Mouse (Mus musculus): Measurements from ENCODE around the gene Slc9a3r2.
"Not testable (repeated sequence)": the region's sequence is repeated elsewhere in the genome, so short reads cannot be mapped to it uniquely, and the experiment has no call there.

The Slc9a3r2 gene

DNA sequence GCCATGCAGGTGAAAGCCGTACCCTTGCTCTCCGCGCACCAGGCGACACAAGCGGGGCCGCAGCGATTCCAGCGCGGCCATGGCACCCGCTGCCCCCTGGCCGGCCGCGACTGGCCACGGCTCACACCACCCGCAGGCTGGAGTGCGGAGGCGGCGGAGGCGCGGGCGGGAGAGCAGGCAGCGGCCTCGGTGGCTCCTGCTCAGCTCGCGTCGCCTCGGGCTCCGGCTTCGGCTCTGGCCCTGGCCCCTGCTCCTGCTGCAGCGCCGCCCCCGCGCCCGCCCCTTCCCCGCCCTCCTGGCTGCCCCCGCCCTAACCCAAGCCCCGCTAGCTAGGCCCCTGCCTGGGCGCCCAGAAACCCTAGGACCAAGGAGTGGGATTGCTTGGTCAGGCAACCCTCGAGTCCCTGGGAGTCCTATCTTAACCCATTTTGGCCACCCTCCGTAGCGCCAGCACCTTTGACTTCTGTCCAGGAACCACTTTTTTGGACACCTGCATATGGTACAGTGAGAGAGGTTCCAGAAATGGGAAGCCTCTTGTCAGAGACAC is at the start of gene Slc9a3r2:
Gene Slc9a3r2 (minus strand): TSS at position 258 of the 547 bp plus-strand sequence.
- DNase-seq: peak; percentile 80 to 88

- DNase-seq: no peak
These were observed 49.3 kb upstream of the Slc9a3r2 start for GRCm38 (mm10) chr17:24699473-24699872.

DNA sequence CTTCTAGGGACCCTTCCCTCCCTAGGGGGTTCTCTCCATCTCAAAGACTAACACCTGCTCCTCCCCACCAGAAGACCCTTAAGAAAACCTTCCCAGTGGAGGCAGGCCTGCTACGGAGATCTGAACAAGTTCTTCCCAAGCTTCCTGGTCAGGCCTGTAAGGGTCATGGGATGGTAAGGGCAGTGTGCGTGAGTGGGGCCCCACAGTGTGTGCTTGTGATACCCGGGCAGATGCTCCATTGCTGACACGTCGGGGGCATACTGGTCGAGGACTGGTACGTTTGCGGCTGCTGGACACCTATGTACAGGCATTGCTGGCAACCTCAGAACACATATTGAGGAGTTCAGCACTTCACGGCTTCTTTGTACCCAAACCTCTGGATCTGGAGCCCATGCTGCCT is 48.6 kb upstream of the Slc9a3r2 start:
- no peak for DNase-seq

GRCm38 (mm10) chr17:24697985-24698384 is 47.9 kb upstream of the Slc9a3r2 start:
- DNase-seq: peak in 1 of 2 experiments; percentile 64

DNA sequence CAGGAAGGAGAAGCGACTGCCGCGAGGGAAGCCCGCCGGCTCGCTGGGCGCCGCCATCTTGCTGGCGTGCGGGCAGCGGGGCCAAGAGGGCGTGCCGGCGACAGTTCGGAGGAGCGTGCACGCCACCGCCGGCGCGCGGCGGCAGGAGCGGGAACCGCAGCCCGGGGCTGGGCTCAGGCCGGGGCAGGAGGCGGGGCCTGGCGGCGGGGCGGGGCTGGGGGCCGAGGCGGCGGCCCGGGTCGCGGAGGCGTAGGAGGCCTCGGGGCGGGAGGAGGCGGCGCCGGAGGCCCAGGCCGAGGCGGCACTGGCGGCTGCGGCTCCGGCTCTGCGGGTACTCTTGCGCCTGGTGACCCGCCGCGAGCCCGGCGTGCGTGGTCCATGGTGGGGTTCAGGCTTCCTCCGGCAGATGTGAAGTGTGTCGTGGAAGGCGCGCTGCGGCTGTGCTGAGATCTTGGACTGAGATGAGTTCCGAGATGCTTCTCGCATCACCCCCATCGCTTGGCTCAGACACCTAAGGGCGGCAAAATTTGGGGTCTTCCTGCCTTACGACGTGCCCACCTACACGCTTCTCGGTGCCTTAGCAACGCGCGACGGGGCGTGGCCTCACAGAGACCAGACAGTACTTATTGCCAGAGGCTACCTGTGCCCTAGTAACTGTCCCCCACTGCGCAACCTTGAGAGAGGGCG is 46.0 kb upstream of the Slc9a3r2 start, which contains the start of the genes Gfer and Noxo1:
Gene Gfer (minus strand): TSS at position 146 of the 687 bp plus-strand sequence.
Gene Noxo1 (plus strand): TSS at position 224 of the 687 bp plus-strand sequence.
- peak; percentile 91 to 94 for DNase-seq

GRCm38 (mm10) chr17:24695326-24696010 is 45.3 kb upstream of the Slc9a3r2 start:
- DNase-seq: peak in 1 of 2 experiments; percentile 25

- no peak for DNase-seq
These were observed 42.3 kb upstream of the Slc9a3r2 start for GRCm38 (mm10) chr17:24692385-24692784.

- DNase-seq: peak in 1 of 2 experiments; percentile 34
These were observed 39.3 kb upstream of the Slc9a3r2 start, which contains the start of gene Syngr3 for GRCm38 (mm10) chr17:24689251-24690081. Gene Syngr3, minus strand, starts transcription at chr17:24689955.

GRCm38 (mm10) chr17:24687599-24687998 is 37.5 kb upstream of the Slc9a3r2 start:
- DNase-seq: no peak

- peak; percentile 73 to 79 for DNase-seq
These were observed 37.0 kb upstream of the Slc9a3r2 start for GRCm38 (mm10) chr17:24687146-24687595.

GRCm38 (mm10) chr17:24686514-24686913 is 36.4 kb upstream of the Slc9a3r2 start:
- peak; percentile 62 to 75 for DNase-seq

GRCm38 (mm10) chr17:24677500-24678080 is 27.5 kb upstream of the Slc9a3r2 start:
- DNase-seq: no peak

GRCm38 (mm10) chr17:24676877-24677276 is 26.8 kb upstream of the Slc9a3r2 start:
- no peak for DNase-seq

GRCm38 (mm10) chr17:24676187-24676586 is 26.1 kb upstream of the Slc9a3r2 start:
- DNase-seq: peak; percentile 82 to 86

DNA sequence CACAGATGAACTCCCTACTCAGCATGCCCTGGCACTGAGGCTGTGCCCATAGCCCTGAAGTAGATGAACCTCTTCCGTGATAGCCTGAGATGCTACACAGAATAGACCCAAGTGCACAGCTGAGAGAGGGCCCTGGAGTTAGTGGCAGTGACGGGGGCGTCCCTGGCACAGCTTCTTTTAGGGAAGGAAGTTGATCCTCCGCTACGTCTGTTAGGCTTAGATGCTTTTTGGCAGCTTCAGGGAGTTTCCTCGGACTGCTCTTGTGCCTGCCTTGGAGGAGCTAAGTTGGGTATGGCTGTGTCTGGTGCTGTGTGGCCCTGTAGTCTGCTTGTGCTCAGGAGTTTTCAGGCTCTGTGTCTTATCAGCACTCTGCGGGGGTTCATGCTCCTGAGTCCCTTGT is 24.1 kb upstream of the Slc9a3r2 start:
- DNase-seq: no peak

- DNase-seq: peak; percentile 55 to 72
These were observed 22.0 kb upstream of the Slc9a3r2 start for GRCm38 (mm10) chr17:24672141-24672540.

- DNase-seq: no peak
These were observed 21.2 kb upstream of the Slc9a3r2 start for GRCm38 (mm10) chr17:24671346-24671745.

DNA sequence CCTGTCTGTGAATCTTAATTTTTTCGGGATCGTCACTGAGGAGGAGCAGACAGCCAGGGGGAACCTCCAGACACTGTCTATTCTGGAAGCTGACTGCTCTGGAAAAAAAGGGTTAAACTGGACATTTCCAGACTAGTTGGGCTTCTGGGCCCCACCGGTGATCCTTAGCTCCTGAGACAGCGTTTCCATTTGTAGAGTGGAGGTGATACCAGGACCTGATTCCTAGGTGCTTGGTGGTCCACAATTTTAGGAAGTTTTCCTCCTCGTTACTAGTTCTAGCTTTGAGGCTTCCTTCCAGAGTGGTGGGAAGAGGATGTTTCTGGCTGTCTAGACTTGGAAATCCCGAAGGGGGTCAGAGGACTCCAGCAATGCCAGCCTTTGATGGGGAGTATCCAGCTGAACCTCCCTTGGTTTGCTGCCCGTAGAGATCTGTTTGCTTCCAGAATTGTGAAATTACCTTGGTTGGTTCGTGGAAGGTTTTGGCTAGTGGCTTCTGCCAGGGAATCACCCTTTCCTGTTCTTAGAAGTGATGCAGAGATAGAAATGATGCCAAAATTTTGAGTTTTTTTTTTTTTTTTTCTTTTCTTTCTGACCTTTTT is 20.2 kb upstream of the Slc9a3r2 start:
- DNase-seq: no peak

DNA sequence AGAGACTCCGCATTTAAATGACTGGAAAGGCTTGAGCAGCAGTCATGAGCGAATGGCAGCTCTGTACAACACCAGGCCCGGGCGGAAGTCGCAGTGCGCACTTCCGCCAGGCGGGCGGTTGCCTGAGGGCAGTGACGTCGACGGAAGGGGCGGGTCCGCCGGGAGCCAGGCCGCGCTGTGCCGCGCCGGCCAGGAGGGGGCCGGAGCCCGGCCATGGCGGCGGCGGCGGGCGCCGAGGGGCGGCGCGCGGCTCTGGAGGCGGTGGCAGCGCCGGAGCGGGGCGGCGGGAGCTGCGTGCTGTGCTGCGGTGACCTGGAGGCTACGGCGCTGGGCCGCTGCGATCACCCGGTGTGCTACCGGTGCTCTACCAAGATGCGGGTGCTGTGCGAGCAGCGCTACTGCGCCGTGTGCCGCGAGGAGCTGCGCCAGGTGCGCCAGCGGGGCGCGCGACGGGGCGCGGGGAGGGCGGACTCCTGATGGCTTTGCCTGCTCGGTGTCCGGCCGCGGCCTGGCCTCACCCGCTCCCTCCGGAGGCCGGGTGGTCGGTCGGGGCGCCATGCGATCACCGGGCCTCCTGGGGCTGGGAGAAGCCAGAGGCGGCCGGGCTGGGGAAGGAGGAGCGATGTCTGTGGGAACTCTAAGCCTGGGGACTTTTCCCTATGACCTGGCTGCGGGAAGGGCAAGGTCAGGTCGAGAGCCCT is 19.6 kb upstream of the Slc9a3r2 start, which contains the start of gene Zfp598:
Gene Zfp598 (plus strand): TSS at position 143 of the 701 bp plus-strand sequence.
- DNase-seq: peak; percentile 98

DNA sequence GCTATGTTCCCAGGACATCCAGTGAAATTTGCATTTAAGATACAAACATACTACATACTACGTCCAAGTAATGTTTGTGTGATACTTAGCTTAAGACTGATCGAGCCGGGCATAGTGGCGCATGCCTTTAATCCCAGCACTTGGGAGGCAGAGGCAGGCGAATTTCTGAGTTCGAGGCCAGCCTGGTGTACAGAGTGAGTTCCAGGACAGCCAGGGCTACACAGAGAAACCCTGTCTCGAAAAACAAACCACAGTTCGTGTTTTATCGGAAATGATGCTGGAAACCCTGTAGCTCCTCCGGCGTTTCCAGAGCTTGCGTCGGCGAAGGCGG is 19.1 kb upstream of the Slc9a3r2 start:
- not testable (repeated sequence) for DNase-seq

DNA sequence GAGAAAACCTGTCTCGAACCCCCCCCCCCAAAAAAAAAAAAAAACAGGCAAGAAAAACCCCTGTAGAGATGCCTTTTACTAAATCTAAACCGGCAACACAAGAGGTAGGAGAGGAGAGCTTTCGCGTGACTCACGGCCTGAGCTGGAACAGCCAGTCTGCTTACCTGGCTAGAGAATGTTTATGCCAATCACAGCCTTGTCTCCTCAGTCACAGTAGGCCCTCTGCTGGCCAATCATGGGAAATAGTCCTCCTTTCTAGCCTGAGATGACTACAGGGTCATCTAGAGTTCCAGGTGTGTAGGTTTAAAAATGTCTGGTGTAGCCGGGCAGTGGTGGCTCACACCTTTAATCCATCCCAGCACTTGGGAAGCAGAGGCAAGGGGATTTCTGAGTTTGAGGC is 17.3 kb upstream of the Slc9a3r2 start:
- DNase-seq: peak; percentile 70 to 80
